Mouse (Mus musculus) heart, postnatal 0 days (tissue): ENCODE data around the gene Dpep3. TPM values are rescaled to one million over a fixed set of nuclear protein-coding genes. Genes with fewer than 3 reads are reported as not detected.

ENCODE experiments used
- ATAC-seq: fragments of 200-750 bp; cut with Nextera tagmentation; 2 replicates; pipeline ENCODE4 v1.8.0; 2017; ENCODE audit warnings: low read depth, moderate number of reproducible peaks, moderate library complexity; ENCODE audit not compliant: insufficient read depth
- DNase-seq: peaks from one replicate; pipeline ENCODE4 v3.0.0-alpha.2; 2016; ENCODE audit warnings: low spot score
- H3K27ac ChIP-seq: fragments of 300-500 bp; sonication (generic); 2 replicates; pipeline ENCODE4 v1.5.1; 2014; ENCODE audit warnings: low read depth, mild to moderate bottlenecking
- H3K27me3 ChIP-seq: fragments of 300-500 bp; sonication (generic); 2 replicates; pipeline ENCODE4 v1.6.1; 2014; ENCODE audit warnings: low read length, mixed read lengths; ENCODE audit not compliant: control insufficient read depth, insufficient read depth
- H3K36me3 ChIP-seq: fragments of 300-500 bp; sonication (generic); replicated peaks from 2 replicates; pipeline ENCODE4 v1.6.1; 2014; ENCODE audit warnings: low read length, mixed read lengths; ENCODE audit not compliant: control insufficient read depth, insufficient read depth
- H3K4me1 ChIP-seq: fragments of 300-500 bp; sonication (generic); 2 replicates; pipeline ENCODE4 v1.6.1; 2014; ENCODE audit warnings: antibody characterized with exemption; ENCODE audit not compliant: control insufficient read depth, insufficient read depth
- H3K4me2 ChIP-seq: fragments of 300-500 bp; sonication (generic); 2 replicates; pipeline ENCODE4 v1.6.1; 2014; ENCODE audit warnings: low read depth, mild to moderate bottlenecking, low read length, moderate library complexity
- H3K4me3 ChIP-seq: fragments of 300-500 bp; sonication (generic); 2 replicates; pipeline ENCODE4 v1.5.1; 2014; ENCODE audit warnings: low read depth, low read length
- H3K9ac ChIP-seq: fragments of 300-500 bp; sonication (generic); replicated peaks from 2 replicates; pipeline ENCODE4 v1.6.1; 2014; ENCODE audit warnings: low read depth, low read length, mixed read lengths
- H3K9me3 ChIP-seq: fragments of 300-500 bp; sonication (generic); replicated peaks from 2 replicates; pipeline ENCODE4 v1.6.1; 2016; ENCODE audit warnings: low read length; ENCODE audit not compliant: control insufficient read depth
- CTCF ChIP-seq: IDR thresholded peaks from 2 replicates; pipeline ENCODE4 v1.5.1; 2016; ENCODE audit warnings: antibody characterized with exemption, control low read depth, low read depth
- EP300 ChIP-seq: IDR thresholded peaks from 2 replicates; pipeline ENCODE4 v1.6.1; 2016; ENCODE audit warnings: antibody characterized with exemption, low read depth
- WGBS: fragments of 180-500 bp; shearing (Covaris S2); extraction: QIAGEN DNeasy Blood & Tissue Kit; methylation state at CpG from one replicate; pipeline ENCODE4 v1.1.7; 2014; 5-methylcytosine and 5-hydroxymethylcytosine counted together
- polyA plus RNA-seq: library from polyadenylated mRNA; unstranded; fragments of >200 nt; fragmentation: Nextera tagmentation; extraction: Ambion mirVana; gene quantifications from 2 replicates; pipeline ENCODE4 v1.2.1, GENCODE M21; 2015
- total RNA-seq: library from RNA; depleted of rRNA; stranded (reverse); fragments of >200 nt; gene quantifications from 2 replicates; pipeline ENCODE4 v1.2.3, GENCODE M21; 2014; ENCODE audit warnings: low replicate concordance

Gene Dpep3
- total and polyA plus RNA-seq, 2 experiments from 2014 or later: not detected

- 61% methylated on average over 7 of the region's 7 CpGs for WGBS
- no peak overlapping the region for H3K27ac ChIP-seq
- H3K9me3 ChIP-seq: no peaks in the 10 kb centered on the region
- H3K4me1 ChIP-seq: peaks cover 25% of the 10 kb centered on the region
- no peak for ATAC-seq
- H3K4me2 ChIP-seq: no peak overlapping the region
- TF ChIP-seq EP300 (no peak), CTCF (no peak)
- H3K36me3 ChIP-seq: peaks cover 48% of the 10 kb centered on the region
- H3K4me3 ChIP-seq: no peak overlapping the region
- no peaks in the 10 kb centered on the region for H3K27me3 ChIP-seq
- no peak for DNase-seq
- no peak overlapping the region for H3K9ac ChIP-seq
Measured at GRCm38 (mm10) chr8:105959350-105959749, 19.9 kb downstream of the Dpep3 start.

- ATAC-seq (peak; percentile 63), DNase-seq (peak; percentile 64)
- H3K9me3 ChIP-seq: no peaks in the 10 kb centered on the region
- peak overlapping the region; percentile 41 for H3K27ac ChIP-seq
- no peaks in the 10 kb centered on the region for H3K27me3 ChIP-seq
- H3K36me3 ChIP-seq: peaks cover 63% of the 10 kb centered on the region
- H3K4me1 ChIP-seq: peaks cover 17% of the 10 kb centered on the region; the same call in 1 of the 2 replicates
- 0 out of 2 replicates have a peak, but pooled peaks have one; percentile 11 for TF ChIP-seq EP300
- peak; percentile 40 for TF ChIP-seq CTCF
- H3K4me3 ChIP-seq: no peak overlapping the region
- no peak overlapping the region for H3K9ac ChIP-seq
- WGBS: 37% methylated on average over 3 of the region's 4 CpGs
- no peak overlapping the region for H3K4me2 ChIP-seq
Measured at GRCm38 (mm10) chr8:105957813-105958212, 21.4 kb downstream of the Dpep3 start.

GRCm38 (mm10) chr8:105956556-105956955, 22.7 kb downstream of the Dpep3 start:
- Histone ChIP-seq H3K36me3 (peaks cover 75% of the 10 kb centered on the region), H3K27ac (peak overlapping the region; percentile 61; the same call in 1 of the 2 replicates)

GRCm38 (mm10) chr8:105951057-105951659, 28.1 kb downstream of the Dpep3 start:
- H3K4me2 ChIP-seq: no peak overlapping the region

More at GRCm38 (mm10) chr8:105956556-105956955, 22.7 kb downstream of the Dpep3 start:
- no peak for TF ChIP-seq CTCF
- TF ChIP-seq EP300: no peak
- no peak overlapping the region for H3K9ac ChIP-seq
- H3K4me1 ChIP-seq: peaks cover 15% of the 10 kb centered on the region; the same call in 1 of the 2 replicates
- H3K9me3 ChIP-seq: no peaks in the 10 kb centered on the region
- H3K4me2 ChIP-seq: no peak overlapping the region
- 63% methylated on average over 4 of the region's 4 CpGs for WGBS
- H3K4me3 ChIP-seq: no peak overlapping the region
- no peaks in the 10 kb centered on the region for H3K27me3 ChIP-seq
- peak; percentile 71 for ATAC-seq
- DNase-seq: peak; percentile 36

GRCm38 (mm10) chr8:105949350-105949749, 29.9 kb downstream of the Dpep3 start:
- Histone ChIP-seq H3K27me3 (no peaks in the 10 kb centered on the region), H3K9me3 (no peaks in the 10 kb centered on the region), H3K9ac (no peak overlapping the region), H3K4me1 (peaks cover 19% of the 10 kb centered on the region), H3K4me3 (no peak overlapping the region), H3K27ac (no peak overlapping the region), H3K36me3 (peaks cover 91% of the 10 kb centered on the region), H3K4me2 (no peak overlapping the region)
- 17% methylated on average over 10 of the region's 10 CpGs for WGBS
- ATAC-seq: peak; percentile 34
- TF ChIP-seq CTCF (no peak), EP300 (no peak)
- peak; percentile 51 for DNase-seq

More at GRCm38 (mm10) chr8:105951057-105951659, 28.1 kb downstream of the Dpep3 start:
- H3K36me3 ChIP-seq: peaks cover 87% of the 10 kb centered on the region
- no peaks in the 10 kb centered on the region for H3K27me3 ChIP-seq
- H3K9me3 ChIP-seq: no peaks in the 10 kb centered on the region
- H3K27ac ChIP-seq: peak overlapping the region; percentile 73
- DNase-seq (peak; percentile 27), ATAC-seq (peak; percentile 67)
- 11% methylated on average over 7 of the region's 7 CpGs for WGBS
- H3K9ac ChIP-seq: 0 out of 2 replicates have a peak overlapping the region, but pooled peaks have one; percentile 7
- no peak overlapping the region for H3K4me3 ChIP-seq
- H3K4me1 ChIP-seq: peaks cover 19% of the 10 kb centered on the region
- TF ChIP-seq CTCF: no peak
- no peak for TF ChIP-seq EP300

GRCm38 (mm10) chr8:105943321-105943739, 35.9 kb downstream of the Dpep3 start, which contains the start of gene Lcat:
Lcat (minus strand) TSS chr8:105943382.
- WGBS: 76% methylated on average over 8 of the region's 8 CpGs

More at GRCm38 (mm10) chr8:105943321-105943739, 35.9 kb downstream of the Dpep3 start, which contains the start of gene Lcat:
- peaks cover 60% of the 10 kb centered on the region for H3K36me3 ChIP-seq
- no peaks in the 10 kb centered on the region for H3K27me3 ChIP-seq
- no peak within 1 kb of the TSS for H3K4me2 ChIP-seq
- H3K4me1 ChIP-seq: 0 out of 2 replicates have a peak, but pooled peaks cover 4% of the 10 kb centered on the region
- no peak for ATAC-seq
- H3K9ac ChIP-seq: no peak within 1 kb of the TSS
- H3K27ac ChIP-seq: no peak within 1 kb of the TSS
- TF ChIP-seq EP300: no peak
- TF ChIP-seq CTCF: no peak
- no peak within 1 kb of the TSS for H3K4me3 ChIP-seq
- no peaks in the 10 kb centered on the region for H3K9me3 ChIP-seq
- no peak for DNase-seq
